In genomic region chr14:52196230-52197155, GRCm38 (mm10) we compare ENCODE assay signal across 8 mouse cellular contexts. TPM values are rescaled to one million over a fixed set of nuclear protein-coding genes. Genes with fewer than 3 reads are reported as not detected.
DNase-seq lines count a peak whose midpoint lies in the region; ATAC-seq and TF ChIP-seq lines count a peak whose summit lies in the region.

No protein-coding gene starts in this region.

- TF ChIP-seq POLR2A in limb, embryonic 14.5 days (IDR thresholded peaks at IDR 0.05; ENCODE audit: borderline replicate concordance, extremely low read depth, insufficient read depth, insufficient read length) = no peak

- DNase-seq in heart, adult 9 months (ENCODE audit: low spot score in 2 of 2) = no peak
- peak; percentile 38 for DNase-seq in 416B (ENCODE audit: low read depth)
- DNase-seq in R1 (ENCODE audit: low read depth, low spot score) = peak; percentile 61
- peak; percentile 9 for DNase-seq in forebrain, postnatal 0 days
- DNase-seq in limb, embryonic 14.5 days (ENCODE audit: low spot score) = no peak
- DNase-seq in gastrocnemius, postnatal 25 days = no peak

- H3K27me3 ChIP-seq in heart, embryonic 13.5 days (replicated peaks) = no peaks in the 10 kb centered on the region
- H3K27me3 ChIP-seq in forebrain, postnatal 0 days (ENCODE audit: insufficient read depth, low read length) = no peaks in the 10 kb centered on the region
- no peaks in the 10 kb centered on the region for H3K27me3 ChIP-seq in limb, embryonic 14.5 days (ENCODE audit: control insufficient read depth, insufficient read depth, low read length)
- no peaks in the 10 kb centered on the region for H3K27me3 ChIP-seq in neural tube, embryonic 15.5 days (replicated peaks)

- peak overlapping the region; percentile 100 for H3K4me3 ChIP-seq in heart, embryonic 13.5 days
- H3K4me3 ChIP-seq in forebrain, postnatal 0 days (ENCODE audit: low read depth, low read length) = peak overlapping the region; percentile 98
- peak overlapping the region; percentile 98 for H3K4me3 ChIP-seq in limb, embryonic 14.5 days (replicated peaks; ENCODE audit: low read length)
- H3K4me3 ChIP-seq in neural tube, embryonic 15.5 days (replicated peaks) = peak overlapping the region; percentile 100

- H3K9me3 ChIP-seq in heart, embryonic 13.5 days = no peaks in the 10 kb centered on the region
- no peaks in the 10 kb centered on the region for H3K9me3 ChIP-seq in forebrain, postnatal 0 days (ENCODE audit: low read length)
- H3K9me3 ChIP-seq in limb, embryonic 14.5 days (ENCODE audit: control insufficient read depth, low read length) = no peaks in the 10 kb centered on the region
- no peaks in the 10 kb centered on the region for H3K9me3 ChIP-seq in neural tube, embryonic 15.5 days (replicated peaks)

- H3K9ac ChIP-seq in heart, embryonic 13.5 days = peak overlapping the region; percentile 99
- peak overlapping the region; percentile 94 for H3K9ac ChIP-seq in forebrain, postnatal 0 days
- peak overlapping the region; percentile 99 for H3K9ac ChIP-seq in limb, embryonic 14.5 days (ENCODE audit: low read depth, low read length, severe bottlenecking)
- peak overlapping the region; percentile 91 for H3K9ac ChIP-seq in neural tube, embryonic 15.5 days (replicated peaks)

- H3K4me1 ChIP-seq in heart, embryonic 13.5 days = peaks cover 23% of the 10 kb centered on the region
- peaks cover 12% of the 10 kb centered on the region for H3K4me1 ChIP-seq in forebrain, postnatal 0 days (ENCODE audit: insufficient read depth)
- peaks cover 17% of the 10 kb centered on the region; the same call in 1 of the 2 replicates for H3K4me1 ChIP-seq in limb, embryonic 14.5 days (ENCODE audit: control insufficient read depth, insufficient read depth, low read length)
- peaks cover 21% of the 10 kb centered on the region for H3K4me1 ChIP-seq in neural tube, embryonic 15.5 days

- no peak for TF ChIP-seq CTCF in forebrain, postnatal 0 days (IDR thresholded peaks at IDR 0.05; ENCODE audit: low read depth)

- peak overlapping the region; percentile 79 for H3K4me2 ChIP-seq in heart, embryonic 13.5 days
- peak overlapping the region; percentile 79 for H3K4me2 ChIP-seq in forebrain, postnatal 0 days (ENCODE audit: low read depth)
- peak overlapping the region; percentile 68 for H3K4me2 ChIP-seq in limb, embryonic 14.5 days (replicated peaks; ENCODE audit: low read depth, low read length, severe bottlenecking)
- H3K4me2 ChIP-seq in neural tube, embryonic 15.5 days = peak overlapping the region; percentile 76

- WGBS in heart, embryonic 13.5 days = under 1% methylated on average over 59 of the region's 59 CpGs
- WGBS in forebrain, postnatal 0 days = under 1% methylated on average over 59 of the region's 59 CpGs
- WGBS in limb, embryonic 14.5 days = 2% methylated on average over 40 of the region's 59 CpGs
- WGBS in neural tube, embryonic 15.5 days = 1% methylated on average over 53 of the region's 59 CpGs

- peaks cover 52% of the 10 kb centered on the region for H3K36me3 ChIP-seq in heart, embryonic 13.5 days
- peaks cover 26% of the 10 kb centered on the region for H3K36me3 ChIP-seq in forebrain, postnatal 0 days (ENCODE audit: insufficient read depth)
- peaks cover 43% of the 10 kb centered on the region for H3K36me3 ChIP-seq in limb, embryonic 14.5 days (ENCODE audit: control insufficient read depth, insufficient read depth, low read length)
- peaks cover 23% of the 10 kb centered on the region for H3K36me3 ChIP-seq in neural tube, embryonic 15.5 days

- H3K27ac ChIP-seq in heart, embryonic 13.5 days (replicated peaks) = peak overlapping the region; percentile 98
- H3K27ac ChIP-seq in forebrain, postnatal 0 days (ENCODE audit: low read depth, low read length) = peak overlapping the region; percentile 93
- H3K27ac ChIP-seq in limb, embryonic 14.5 days (replicated peaks; ENCODE audit: low read depth, low read length) = peak overlapping the region; percentile 97
- peak overlapping the region; percentile 95 for H3K27ac ChIP-seq in neural tube, embryonic 15.5 days (replicated peaks)

- ATAC-seq in heart, embryonic 13.5 days (ENCODE audit: extremely low read depth, insufficient number of reproducible peaks, low FRiP score, low TSS enrichment) = peak; percentile 33; the same call in 1 of the 2 replicates
- peak; percentile 44 for ATAC-seq in forebrain, postnatal 0 days
- ATAC-seq in limb, embryonic 14.5 days (ENCODE audit: low FRiP score, low read depth) = peak; percentile 20; the same call in 1 of the 2 replicates
- ATAC-seq in neural tube, embryonic 15.5 days (ENCODE audit: low FRiP score) = peak; percentile 36

RNA-seq across cellular contexts. Expression of gene Supt16, which starts 0.7 kb away (rescaled TPM):
- 28.0 and 29.8 TPM in 2 replicates for polyA plus RNA-seq in heart, embryonic 13.5 days (2015; fragmentation: Nextera tagmentation; extraction: Ambion mirVana)
- 41.9 and 56.9 TPM in 2 replicates for total RNA-seq in forebrain, postnatal 0 days (2014; rRNA removed)
- 31.0 and 39.1 TPM in 2 replicates for polyA plus RNA-seq in forebrain, postnatal 0 days (2015; fragmentation: Nextera tagmentation; extraction: Ambion mirVana)
- 34.5 and 41.5 TPM in 2 replicates for polyA plus RNA-seq in limb, embryonic 14.5 days (2012; rRNA removed)
- 56.0 and 58.7 TPM in 2 replicates for polyA plus RNA-seq in limb, embryonic 14.5 days (2014; fragmentation: Nextera tagmentation; extraction: Ambion mirVana)
- polyA plus RNA-seq in neural tube, embryonic 15.5 days (2015; fragmentation: Nextera tagmentation; extraction: Ambion mirVana) = 36.8 and 45.9 TPM in 2 replicates
- 10 to 100 TPM; 11.7 to 11.9 TPM for total RNA-seq in gastrocnemius, postnatal 25 days (2021)

Comparison
In these comparisons a context has a peak if more than half of its experiments do, and no peak if none do; other contexts are left out.
1. DNase-seq: peak in 416B (single experiment), R1 (single experiment) and forebrain, postnatal 0 days (single experiment); none in heart, adult 9 months (0 of 2), limb, embryonic 14.5 days (single experiment) and gastrocnemius, postnatal 25 days (single experiment).
2. Peak in every context shown above with its lines, with median percentiles within 50 percentile points of each other: ATAC-seq, H3K27ac ChIP-seq, H3K4me2 ChIP-seq, H3K4me3 ChIP-seq and H3K9ac ChIP-seq.